Mouse (Mus musculus) testis, adult 2 months (tissue): ENCODE measurements at regions not wholly inside any gene's neighbourhood (a gene's known extent, or its start where the extent isn't known, plus 50 kb on each side); places are given as distances from the start of the nearest gene placed in this dataset.
A peak's percentile ranks its signal among the peaks of the same experiment; 100 is the strongest.

Experiments used
- H3K27ac ChIP-seq: fragments of 200-500 bp; 2 replicates; pipeline ENCODE4 v1.5.1; 2012; ENCODE audit warnings: low read depth, low read length; ENCODE audit not compliant: control insufficient read depth, insufficient read depth
- H3K27me3 ChIP-seq: fragments of 200-500 bp; 2 replicates; pipeline ENCODE4 v1.6.1; 2012; ENCODE audit warnings: mild to moderate bottlenecking, low read length, moderate library complexity; ENCODE audit not compliant: control insufficient read depth, insufficient read depth
- H3K36me3 ChIP-seq: fragments of 200-500 bp; 2 replicates; pipeline ENCODE4 v1.6.1; 2012; ENCODE audit warnings: mild to moderate bottlenecking, low read length; ENCODE audit not compliant: control insufficient read depth, insufficient read depth
- H3K4me1 ChIP-seq: fragments of 200-500 bp; 2 replicates; pipeline ENCODE4 v1.6.1; 2012; ENCODE audit warnings: low read length; ENCODE audit not compliant: control insufficient read depth, insufficient read depth
- H3K4me3 ChIP-seq: fragments of 200-500 bp; 2 replicates; pipeline ENCODE4 v1.5.1; 2012; ENCODE audit warnings: low read depth, mild to moderate bottlenecking, low read length, moderate library complexity, mixed read lengths; ENCODE audit not compliant: control insufficient read depth
- CTCF ChIP-seq: fragments of 200-500 bp; IDR thresholded peaks from 2 replicates; pipeline ENCODE4 v1.5.1; 2012; ENCODE audit warnings: low read depth, mild to moderate bottlenecking, inconsistent platforms, low read length, moderate library complexity; ENCODE audit not compliant: control insufficient read depth, insufficient read depth, insufficient replicate concordance
- POLR2A ChIP-seq: fragments of 200-500 bp; IDR thresholded peaks from 2 replicates; pipeline ENCODE4 v1.6.1; 2012; ENCODE audit warnings: low read depth, mild to moderate bottlenecking, inconsistent platforms, low read length, moderate library complexity; ENCODE audit not compliant: control insufficient read depth

- no peak overlapping the region; the same call in 1 of the 2 replicates for H3K4me3 ChIP-seq
- TF ChIP-seq POLR2A (no peak), CTCF (no peak)
Observed at GRCm38 (mm10) chr6:94772868-94773603, 73.1 kb upstream of the Lrig1 start.

GRCm38 (mm10) chr6:94772391-94772790 is 72.4 kb upstream of the Lrig1 start:
- H3K27ac ChIP-seq, result no peak overlapping the region
- H3K27me3 ChIP-seq, result no peaks in the 10 kb centered on the region
- H3K4me1 ChIP-seq, result peaks cover 6% of the 10 kb centered on the region
- no peaks in the 10 kb centered on the region for H3K36me3 ChIP-seq
- TF ChIP-seq POLR2A (no peak), CTCF (no peak)
- H3K4me3 ChIP-seq, result no peak overlapping the region

More at GRCm38 (mm10) chr6:94772868-94773603, 73.1 kb upstream of the Lrig1 start:
- H3K27ac ChIP-seq, result no peak overlapping the region
- H3K4me1 ChIP-seq, result peaks cover 6% of the 10 kb centered on the region
- no peaks in the 10 kb centered on the region for H3K27me3 ChIP-seq
- no peaks in the 10 kb centered on the region for H3K36me3 ChIP-seq

GRCm38 (mm10) chr6:94768230-94768629 is 68.3 kb upstream of the Lrig1 start:
- TF ChIP-seq CTCF, result no peak
- Histone ChIP-seq H3K27me3 (no peaks in the 10 kb centered on the region), H3K27ac (no peak overlapping the region), H3K4me3 (no peak overlapping the region), H3K4me1 (0 out of 2 replicates have a peak, but pooled peaks cover under 1% of the 10 kb centered on the region), H3K36me3 (no peaks in the 10 kb centered on the region)

- Histone ChIP-seq H3K36me3 (no peaks in the 10 kb centered on the region), H3K27me3 (no peaks in the 10 kb centered on the region), H3K4me1 (no peaks in the 10 kb centered on the region), H3K27ac (no peak overlapping the region), H3K4me3 (no peak overlapping the region)
- TF ChIP-seq CTCF, result no peak
- TF ChIP-seq POLR2A, result no peak
Observed at GRCm38 (mm10) chr6:94765724-94766123, 65.8 kb upstream of the Lrig1 start.

- Histone ChIP-seq H3K27ac (no peak overlapping the region), H3K4me1 (no peaks in the 10 kb centered on the region), H3K4me3 (peak overlapping the region; percentile 78; the same call in 1 of the 2 replicates), H3K36me3 (no peaks in the 10 kb centered on the region), H3K27me3 (no peaks in the 10 kb centered on the region)
- TF ChIP-seq POLR2A (no peak), CTCF (no peak)
Observed at GRCm38 (mm10) chr6:94761341-94761740, 61.4 kb upstream of the Lrig1 start.

- no peaks in the 10 kb centered on the region for H3K4me1 ChIP-seq
- H3K27me3 ChIP-seq, result no peaks in the 10 kb centered on the region
- no peak for TF ChIP-seq CTCF
- no peak for TF ChIP-seq POLR2A
- peak overlapping the region; percentile 78 for H3K4me3 ChIP-seq
- no peak overlapping the region for H3K27ac ChIP-seq
- H3K36me3 ChIP-seq, result no peaks in the 10 kb centered on the region
Observed at GRCm38 (mm10) chr6:94760629-94761111, 60.7 kb upstream of the Lrig1 start.

GRCm38 (mm10) chr6:94759649-94760048 is 59.7 kb upstream of the Lrig1 start:
- H3K4me3 ChIP-seq, result no peak overlapping the region
- no peaks in the 10 kb centered on the region; the same call in 1 of the 2 replicates for H3K4me1 ChIP-seq
- H3K36me3 ChIP-seq, result no peaks in the 10 kb centered on the region
- no peak for TF ChIP-seq CTCF
- TF ChIP-seq POLR2A, result no peak
- no peaks in the 10 kb centered on the region for H3K27me3 ChIP-seq
- H3K27ac ChIP-seq, result no peak overlapping the region
